Mouse (Mus musculus) limb, embryonic 13.5 days (tissue): Measurements from ENCODE around the gene Fam78b. TPM values are rescaled to one million over a fixed set of nuclear protein-coding genes. Genes with fewer than 3 reads are reported as not detected.

Experiments used
- ATAC-seq: fragments of 200-750 bp; cut with Nextera tagmentation; 2 replicates; pipeline ENCODE4 v1.8.0; 2017; ENCODE audit warnings: low read depth, moderate number of reproducible peaks, moderate TSS enrichment; ENCODE audit not compliant: low FRiP score
- H3K27ac ChIP-seq: fragments of 300-500 bp; sonication (generic); 2 replicates; pipeline ENCODE4 v1.5.1; 2015; ENCODE audit warnings: inconsistent platforms, mild to moderate bottlenecking, moderate library complexity
- H3K27me3 ChIP-seq: fragments of 300-500 bp; sonication (generic); 2 replicates; pipeline ENCODE4 v1.6.1; 2015; ENCODE audit warnings: mild to moderate bottlenecking, inconsistent platforms
- H3K36me3 ChIP-seq: fragments of 300-500 bp; sonication (generic); 2 replicates; pipeline ENCODE4 v1.6.1; 2015; ENCODE audit warnings: inconsistent platforms, mild to moderate bottlenecking, moderate library complexity
- H3K4me1 ChIP-seq: fragments of 300-500 bp; sonication (generic); 2 replicates; pipeline ENCODE4 v1.6.1; 2015; ENCODE audit warnings: inconsistent platforms
- H3K4me2 ChIP-seq: fragments of 300-500 bp; sonication (generic); replicated peaks from 2 replicates; pipeline ENCODE4 v1.6.1; 2015; ENCODE audit warnings: inconsistent platforms, mild to moderate bottlenecking, moderate library complexity
- H3K4me3 ChIP-seq: fragments of 300-500 bp; sonication (generic); 2 replicates; pipeline ENCODE4 v1.5.1; 2015; ENCODE audit warnings: moderate library complexity, mild to moderate bottlenecking, inconsistent platforms
- H3K9ac ChIP-seq: fragments of 300-500 bp; sonication (generic); 2 replicates; pipeline ENCODE4 v1.6.1; 2015; ENCODE audit warnings: mild to moderate bottlenecking, inconsistent platforms
- H3K9me3 ChIP-seq: fragments of 300-500 bp; sonication (generic); 2 replicates; pipeline ENCODE4 v1.6.1; 2016; ENCODE audit warnings: inconsistent platforms
- WGBS: fragments of 180-500 bp; shearing (Covaris S2); methylation state at CpG from one replicate; pipeline ENCODE4 v1.1.7; 2015; 5-methylcytosine and 5-hydroxymethylcytosine counted together
- polyA plus RNA-seq: library from polyadenylated mRNA; unstranded; fragments of >200 nt; fragmentation: Nextera tagmentation; extraction: Ambion mirVana; gene quantifications from 2 replicates; pipeline ENCODE4 v1.2.1, GENCODE M21; 2015

The Fam78b gene
- polyA plus RNA-seq, 1 experiment from 2014 or later, result 0.31 TPM

GRCm38 (mm10) chr1:167135748-167136147 is 134.5 kb downstream of the Fam78b start:
- Histone ChIP-seq H3K9me3 (no peaks in the 10 kb centered on the region), H3K4me1 (no peaks in the 10 kb centered on the region), H3K4me2 (no peak overlapping the region), H3K9ac (no peak overlapping the region), H3K4me3 (no peak overlapping the region), H3K27ac (no peak overlapping the region), H3K27me3 (no peaks in the 10 kb centered on the region), H3K36me3 (no peaks in the 10 kb centered on the region)
- WGBS, result 81% methylated on average over 5 of the region's 5 CpGs
- no peak for ATAC-seq
